Mouse (Mus musculus): ENCODE results near the gene Vegfd.

Vegfd gene

GRCm38 (mm10) chrX:164373081-164373480, at the start of gene Vegfd:
Gene Vegfd (plus strand): TSS chrX:164373378.
- DNase-seq (ENCODE audit: low spot score), result no peak

GRCm38 (mm10) chrX:164323391-164323913, 49.7 kb upstream of the Vegfd start:
- no peak for DNase-seq (ENCODE audit: low spot score)

- no peak for DNase-seq (ENCODE audit: low spot score)
Measured at GRCm38 (mm10) chrX:164330351-164330750, 42.8 kb upstream of the Vegfd start.

- no peak for DNase-seq (ENCODE audit: low spot score)
Measured at GRCm38 (mm10) chrX:164330766-164331165, 42.4 kb upstream of the Vegfd start.

GRCm38 (mm10) chrX:164338591-164338990, 34.6 kb upstream of the Vegfd start:
- DNase-seq (ENCODE audit: low spot score), result no peak

GRCm38 (mm10) chrX:164345359-164345938, 27.7 kb upstream of the Vegfd start:
- no peak for DNase-seq (ENCODE audit: low spot score)

- no peak for DNase-seq (ENCODE audit: low spot score)
Measured at GRCm38 (mm10) chrX:164348937-164349336, 24.2 kb upstream of the Vegfd start.

- no peak for DNase-seq (ENCODE audit: low spot score)
Measured at GRCm38 (mm10) chrX:164365153-164365865, 7.9 kb upstream of the Vegfd start.

GRCm38 (mm10) chrX:164370576-164370975, 2.6 kb upstream of the Vegfd start:
- DNase-seq (ENCODE audit: low spot score), result no peak

GRCm38 (mm10) chrX:164374586-164374985, 1.4 kb downstream of the Vegfd start:
- DNase-seq (ENCODE audit: low spot score), result no peak

- DNase-seq (ENCODE audit: low spot score), result no peak
Measured at GRCm38 (mm10) chrX:164379721-164380120, 6.5 kb downstream of the Vegfd start.

GRCm38 (mm10) chrX:164381618-164382408, 8.6 kb downstream of the Vegfd start:
- peak; percentile 26 for DNase-seq (ENCODE audit: low spot score)

- no peak for DNase-seq (ENCODE audit: low spot score)
Measured at GRCm38 (mm10) chrX:164394091-164394490, 20.9 kb downstream of the Vegfd start.

GRCm38 (mm10) chrX:164398456-164398855, 25.3 kb downstream of the Vegfd start:
- DNase-seq (ENCODE audit: low spot score), result no peak

- no peak for DNase-seq (ENCODE audit: low spot score)
Measured at GRCm38 (mm10) chrX:164405080-164405649, 32.0 kb downstream of the Vegfd start.

GRCm38 (mm10) chrX:164406133-164407022, 33.2 kb downstream of the Vegfd start:
- no peak for DNase-seq (ENCODE audit: low spot score)

- no peak for DNase-seq (ENCODE audit: low spot score)
Measured at GRCm38 (mm10) chrX:164408301-164408927, 35.2 kb downstream of the Vegfd start.

- DNase-seq (ENCODE audit: low spot score), result no peak
Measured at GRCm38 (mm10) chrX:164410562-164410961, 37.4 kb downstream of the Vegfd start.

GRCm38 (mm10) chrX:164416803-164417202, 43.6 kb downstream of the Vegfd start:
- no peak for DNase-seq (ENCODE audit: low spot score)

GRCm38 (mm10) chrX:164418008-164418407, 44.8 kb downstream of the Vegfd start:
- DNase-seq (ENCODE audit: low spot score), result no peak

- DNase-seq (ENCODE audit: low spot score), result peak; percentile 43
Measured at GRCm38 (mm10) chrX:164419471-164419939, 46.3 kb downstream of the Vegfd start, which contains the start of gene Piga. Gene Piga (plus strand): TSS chrX:164419787.
